Mouse (Mus musculus) retina, postnatal 1 day (tissue): ENCODE data around the gene Tnfrsf14.

Experiments used
- DNase-seq: peaks from one replicate; pipeline ENCODE4 v3.0.0-alpha.2; 2012

The Tnfrsf14 gene

DNA sequence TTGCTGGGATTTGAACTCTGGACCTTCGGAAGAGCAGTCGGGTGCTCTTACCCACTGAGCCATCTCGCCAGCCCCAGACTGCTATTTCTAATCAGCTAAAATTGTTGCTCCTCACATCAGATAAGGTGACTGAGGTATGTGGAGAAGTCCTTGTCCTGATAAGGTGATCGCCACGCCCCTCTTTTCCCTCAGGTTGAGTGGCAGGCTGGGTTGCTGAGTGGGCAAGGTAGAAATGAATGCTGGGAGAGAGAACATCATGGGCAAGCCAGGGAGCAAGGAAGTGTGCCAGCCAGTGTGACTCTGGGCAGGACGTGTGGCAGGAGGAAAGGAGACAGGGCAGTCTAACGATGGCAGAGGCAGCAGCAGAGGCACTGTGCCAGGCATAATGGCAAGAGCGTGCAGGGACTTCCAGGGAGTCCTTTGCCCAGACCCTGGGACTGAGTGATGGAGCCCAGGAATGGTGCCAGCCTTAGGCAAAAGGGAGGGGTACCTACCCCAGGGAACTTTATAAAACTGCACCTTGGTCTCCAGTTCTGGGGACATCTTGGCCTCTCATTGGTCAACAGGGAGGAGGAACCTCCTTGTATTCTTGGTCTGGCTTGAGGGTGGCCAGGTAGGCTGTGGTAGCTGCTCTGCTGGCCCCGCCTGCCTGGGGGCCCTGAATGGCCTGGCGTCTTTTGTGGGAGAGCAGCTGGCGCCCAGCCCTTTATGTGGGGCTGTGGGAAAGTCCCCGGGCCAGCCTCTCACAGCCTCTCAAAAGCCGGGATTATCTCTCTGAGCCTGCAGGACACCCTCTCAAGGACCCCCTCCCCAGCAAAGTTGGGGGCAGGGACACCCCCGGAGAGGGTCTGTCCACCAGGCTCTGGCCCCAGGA lies 19.9 kb upstream of the Tnfrsf14 start:
- peak; percentile 86 for DNase-seq

DNA sequence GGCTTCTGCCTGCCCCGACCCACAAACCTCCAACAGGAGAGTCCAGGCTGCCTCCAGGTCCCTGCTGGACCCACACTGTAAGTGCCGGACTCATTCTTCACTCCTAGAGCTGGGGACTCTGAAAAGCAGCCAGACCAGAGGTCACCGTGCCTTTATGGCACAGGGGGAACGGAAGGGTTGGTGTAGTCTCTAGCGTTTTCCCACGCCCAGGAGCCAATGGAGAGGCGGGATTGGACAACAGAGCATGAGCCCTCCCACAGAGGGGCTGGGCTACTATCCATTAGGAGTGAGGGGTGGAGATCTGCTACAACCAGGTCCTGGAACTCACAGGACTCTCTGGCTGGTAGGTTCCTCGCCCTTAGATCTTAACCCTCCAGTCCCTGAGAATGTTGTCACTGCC lies 18.0 kb upstream of the Tnfrsf14 start:
- DNase-seq, result peak; percentile 95

DNA sequence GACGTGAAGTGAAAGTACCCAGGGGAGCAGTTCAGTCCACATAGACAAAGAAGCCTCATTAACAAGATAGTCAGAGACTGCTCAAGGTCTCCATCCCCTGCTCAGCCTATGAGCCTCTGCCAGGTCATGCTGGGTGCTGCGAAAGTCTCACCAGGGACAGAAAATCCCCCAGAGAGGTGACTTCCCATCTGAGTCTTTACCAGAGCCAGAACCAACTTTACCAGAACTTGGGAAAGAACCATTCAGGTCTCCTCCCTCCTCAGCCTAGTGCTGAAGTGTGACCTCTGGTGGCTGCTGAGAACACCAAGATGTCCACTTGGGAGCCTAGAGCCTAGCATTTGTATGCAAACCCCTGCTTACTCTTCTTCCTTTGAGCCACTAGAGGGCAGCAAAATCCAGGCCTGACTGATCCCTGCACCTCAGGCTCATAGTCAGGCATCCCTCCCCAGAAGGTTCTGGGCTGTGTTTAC lies 15.8 kb upstream of the Tnfrsf14 start:
- DNase-seq, result peak; percentile 96

DNA sequence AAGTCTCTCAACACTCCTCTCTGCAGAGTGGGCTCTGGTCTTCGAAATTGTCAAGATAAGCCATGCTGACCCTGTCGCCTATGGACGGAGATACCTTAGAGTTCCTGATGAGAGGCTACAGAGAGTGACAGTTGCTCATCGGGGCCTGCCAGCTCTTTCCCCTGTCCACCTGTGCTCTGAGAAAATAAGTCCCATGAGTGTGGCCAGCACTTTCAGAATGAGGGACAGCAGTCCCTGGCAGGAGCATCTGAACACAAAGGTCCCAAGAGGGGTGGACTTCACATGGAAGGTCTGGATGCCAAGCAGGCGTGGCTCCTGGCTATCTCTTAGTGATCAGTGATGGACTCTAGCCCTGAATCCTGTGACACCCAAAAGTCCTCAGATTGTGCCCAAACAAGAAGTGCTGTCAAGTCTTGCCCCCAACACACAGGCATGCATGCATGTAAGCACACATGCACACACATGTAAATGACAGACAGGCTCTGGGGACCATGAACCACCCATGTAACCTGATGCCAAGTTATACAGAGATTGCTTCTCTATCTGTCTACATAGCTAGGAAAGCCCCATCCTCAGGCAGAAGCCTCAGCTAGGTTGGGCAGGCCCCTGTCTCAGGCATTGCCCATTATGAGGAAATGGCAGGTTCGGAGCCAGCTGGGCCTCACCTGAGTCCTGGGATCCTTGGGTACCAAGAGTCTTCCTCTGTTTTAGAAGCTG lies 15.1 kb upstream of the Tnfrsf14 start:
- DNase-seq, result no peak

DNA sequence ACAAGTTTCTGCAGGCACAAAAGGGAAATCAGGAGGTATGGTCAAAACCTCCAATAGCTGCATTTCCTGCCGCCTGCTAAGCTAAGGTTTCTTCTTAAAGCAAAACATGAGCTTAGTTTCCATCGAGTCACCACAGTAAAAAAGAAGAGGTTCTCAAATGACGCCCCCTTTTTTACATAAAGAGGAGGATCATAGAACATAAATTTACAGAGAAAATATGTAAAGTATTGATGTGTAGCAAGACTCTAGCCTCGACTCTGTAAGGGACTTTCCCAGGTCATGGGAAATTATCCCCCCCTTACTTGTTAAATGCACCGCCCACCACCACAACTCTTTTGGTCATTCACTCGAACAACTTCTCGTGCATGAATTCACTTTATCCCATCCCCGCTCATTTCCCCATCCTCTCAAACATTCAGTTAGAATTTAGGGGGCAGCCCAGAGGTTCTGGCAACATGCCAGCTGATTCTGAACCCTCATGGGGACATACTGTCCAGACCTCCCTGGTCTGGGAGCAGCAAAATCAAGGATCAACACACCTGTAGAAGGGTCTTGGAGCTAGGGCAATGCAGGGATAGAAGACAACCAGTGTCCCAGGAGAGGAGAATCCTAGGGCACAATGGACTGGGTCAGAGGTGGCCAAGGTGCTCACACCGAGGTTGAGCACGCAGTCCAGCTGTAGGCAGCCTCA lies 14.4 kb upstream of the Tnfrsf14 start:
- no peak for DNase-seq

DNA sequence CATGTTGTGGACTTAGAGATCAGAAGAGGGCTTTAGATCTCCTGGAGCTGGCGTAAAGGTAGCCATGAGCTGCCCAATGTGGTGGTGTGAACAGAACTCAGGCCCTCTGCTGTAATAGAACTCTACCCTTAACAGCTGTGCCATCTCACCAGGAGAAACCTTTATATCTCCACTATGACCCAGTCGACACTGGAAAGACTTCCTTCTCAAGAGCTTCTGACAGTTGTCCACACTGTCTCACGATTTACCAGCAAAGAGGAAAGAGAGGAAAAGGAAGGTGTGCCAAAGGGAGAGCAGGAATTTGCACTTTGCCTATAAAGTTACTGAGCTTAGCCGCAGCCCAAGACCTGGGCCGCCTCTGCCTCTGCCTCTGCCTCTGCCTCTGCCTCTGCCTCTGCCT lies 13.5 kb upstream of the Tnfrsf14 start:
- DNase-seq, result no peak

DNA sequence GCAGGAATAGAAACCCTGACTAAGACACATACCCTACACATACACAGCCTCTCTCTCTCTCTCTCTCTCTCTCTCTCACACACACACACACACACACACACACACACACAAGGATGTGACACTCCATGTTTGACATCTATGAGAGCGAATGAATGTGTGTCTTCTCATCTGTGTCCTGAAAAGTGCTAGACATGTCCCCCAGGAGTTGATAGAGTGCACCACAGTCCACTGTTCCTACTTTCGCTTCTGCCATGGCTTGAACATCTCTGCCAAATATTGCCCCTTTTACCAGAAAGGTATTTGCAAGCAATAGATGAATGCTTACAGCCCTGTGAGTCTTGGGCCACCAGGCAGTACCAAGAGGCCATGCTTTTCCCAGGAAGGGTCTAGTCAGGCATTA lies 11.8 kb upstream of the Tnfrsf14 start:
- no peak for DNase-seq

DNA sequence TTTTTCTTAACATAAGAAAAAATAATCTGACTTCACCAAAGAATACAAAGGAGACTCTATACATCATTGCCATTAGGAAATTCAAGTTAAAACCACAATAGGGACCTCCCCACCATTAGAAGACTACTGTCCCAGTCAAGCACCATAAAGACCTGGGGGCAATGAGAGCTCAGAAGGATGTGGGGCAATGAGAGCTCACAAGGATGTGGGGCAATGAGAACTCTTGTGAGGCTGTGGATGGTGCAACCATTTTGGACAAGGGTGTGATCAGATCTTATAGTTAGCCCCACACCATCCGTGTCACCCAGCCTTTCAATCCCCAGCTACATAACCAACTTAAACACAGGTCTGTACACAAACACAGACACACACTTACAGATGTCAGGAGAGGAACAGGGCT lies 9.4 kb upstream of the Tnfrsf14 start:
- no peak for DNase-seq

DNA sequence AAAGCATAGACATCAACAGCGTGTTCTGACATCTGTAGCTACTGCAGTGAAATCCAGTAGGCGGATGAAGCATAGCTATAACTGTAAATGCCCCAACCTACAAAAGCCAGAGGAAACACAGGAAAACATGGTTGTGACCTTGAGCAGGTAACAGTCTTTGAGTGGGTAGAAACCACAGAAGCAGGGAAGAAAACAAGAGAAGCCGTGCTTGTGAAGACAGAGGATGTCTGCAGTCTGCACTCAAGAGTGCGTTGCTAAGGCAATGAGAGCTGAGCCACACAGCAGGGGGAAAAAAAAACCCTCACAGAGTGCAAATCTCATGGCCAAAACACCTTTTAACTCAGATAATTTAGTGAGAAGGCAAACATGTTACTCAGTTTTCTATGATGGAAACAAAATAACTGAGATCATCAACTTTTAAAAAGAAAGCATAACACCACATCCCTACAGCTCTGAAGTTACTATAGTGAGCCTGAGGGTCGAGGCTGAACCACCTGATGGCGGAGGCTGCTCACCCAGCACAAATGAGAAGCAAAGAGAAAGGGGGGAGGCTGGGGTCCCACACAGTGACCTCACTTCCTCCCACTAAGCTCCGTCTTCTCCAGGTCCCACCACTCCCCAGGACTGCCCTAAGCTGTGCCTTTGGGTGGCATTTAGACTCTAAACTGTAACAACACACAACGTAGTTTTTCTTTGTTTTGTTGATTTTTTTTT lies 8.3 kb upstream of the Tnfrsf14 start:
- DNase-seq, result no peak

DNA sequence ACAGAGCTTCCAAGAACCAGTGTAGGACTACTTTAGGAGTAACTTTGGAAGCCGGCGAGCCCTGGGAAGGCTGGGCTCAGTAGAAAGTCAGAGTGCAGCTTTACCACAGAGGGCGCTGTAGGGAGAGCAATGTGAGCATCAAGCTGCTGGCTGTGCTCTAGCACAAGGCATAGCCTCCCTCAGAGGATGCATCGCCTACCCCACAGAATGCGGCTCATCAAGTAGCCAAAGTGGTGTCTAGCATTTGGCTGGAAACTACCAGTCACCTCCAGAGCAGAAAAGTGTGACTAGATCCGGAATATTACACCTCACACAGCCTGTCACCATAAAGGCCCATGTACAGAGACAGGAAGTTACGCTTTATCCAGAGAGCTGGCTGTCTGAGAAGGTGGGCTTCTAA lies 7.4 kb upstream of the Tnfrsf14 start:
- DNase-seq, result no peak

DNA sequence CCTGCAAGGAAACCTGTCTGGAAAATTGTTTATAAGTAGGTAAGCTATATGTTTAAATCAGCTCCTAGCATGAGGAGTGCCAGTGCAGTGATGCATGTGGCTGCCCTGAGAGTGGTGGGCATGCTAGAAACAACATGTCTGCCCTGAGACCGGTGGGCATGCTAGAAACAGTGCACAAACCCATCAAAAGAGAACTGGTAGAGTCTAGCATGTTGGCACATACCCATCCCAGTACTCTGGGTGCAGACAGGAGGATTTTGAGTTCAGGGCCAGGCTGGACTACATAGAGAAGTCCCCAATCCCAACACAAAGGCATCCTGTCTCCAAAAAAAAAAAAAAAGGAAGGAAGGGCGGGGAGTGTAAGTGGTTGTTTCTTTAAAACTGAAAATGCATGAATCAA lies 6.4 kb upstream of the Tnfrsf14 start:
- DNase-seq, result no peak

DNA sequence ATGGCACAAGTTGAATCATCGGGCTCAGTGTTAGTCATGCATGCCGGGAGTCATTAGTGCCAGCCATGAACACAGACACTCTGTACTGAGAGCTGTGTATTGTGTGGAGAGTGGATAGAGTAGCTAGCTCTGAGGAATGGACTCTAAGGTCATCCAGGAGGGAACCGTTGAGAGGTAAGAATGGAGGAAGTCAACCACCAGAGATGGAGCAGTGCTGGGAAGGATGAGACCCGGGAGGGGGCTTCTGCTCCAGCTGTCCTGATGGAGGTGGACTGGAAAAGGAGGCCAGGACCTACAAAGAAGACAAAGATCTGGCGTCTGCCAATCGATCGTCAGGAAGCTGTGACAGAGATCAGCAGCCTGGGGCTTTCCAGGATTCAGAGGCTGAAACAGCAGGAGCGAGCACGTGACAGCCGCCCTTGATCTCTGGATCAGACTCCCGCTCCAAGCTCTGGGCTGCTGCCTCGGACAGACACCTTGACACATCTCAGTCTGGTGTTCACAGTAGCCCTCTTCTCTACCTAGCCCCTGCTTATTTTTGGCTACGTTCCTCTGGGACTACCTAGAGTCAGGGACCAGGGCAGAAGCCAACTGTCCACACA lies 5.0 kb upstream of the Tnfrsf14 start:
- DNase-seq, result peak; percentile 74

DNA sequence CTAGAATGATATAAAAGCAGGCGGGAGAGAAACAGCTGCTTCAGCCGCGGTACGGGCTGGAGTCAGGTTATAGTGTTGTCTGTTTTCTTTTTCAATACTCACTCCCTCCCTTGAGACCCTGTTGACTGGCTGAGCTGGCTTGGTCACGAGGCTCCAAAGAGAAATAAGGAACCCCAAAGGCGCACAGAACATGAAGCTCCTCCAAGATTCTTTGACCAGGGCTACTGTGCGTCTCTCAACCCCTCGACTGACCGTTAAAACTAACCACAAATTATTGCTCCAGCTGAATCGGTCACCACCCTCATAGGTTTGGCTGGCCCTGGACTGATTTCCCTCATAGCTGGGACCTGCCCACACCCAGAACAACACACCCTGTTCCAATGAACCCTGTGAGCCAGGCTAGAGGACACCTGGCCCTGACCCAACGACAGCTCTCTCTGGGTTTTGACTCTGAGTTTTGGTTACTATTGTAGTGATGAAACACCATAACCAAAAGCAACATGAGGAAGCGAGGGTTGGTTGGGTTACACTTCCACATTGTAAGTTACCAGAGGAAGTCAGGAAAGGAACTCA lies 811 bp upstream of the Tnfrsf14 start:
- DNase-seq, result no peak

DNA sequence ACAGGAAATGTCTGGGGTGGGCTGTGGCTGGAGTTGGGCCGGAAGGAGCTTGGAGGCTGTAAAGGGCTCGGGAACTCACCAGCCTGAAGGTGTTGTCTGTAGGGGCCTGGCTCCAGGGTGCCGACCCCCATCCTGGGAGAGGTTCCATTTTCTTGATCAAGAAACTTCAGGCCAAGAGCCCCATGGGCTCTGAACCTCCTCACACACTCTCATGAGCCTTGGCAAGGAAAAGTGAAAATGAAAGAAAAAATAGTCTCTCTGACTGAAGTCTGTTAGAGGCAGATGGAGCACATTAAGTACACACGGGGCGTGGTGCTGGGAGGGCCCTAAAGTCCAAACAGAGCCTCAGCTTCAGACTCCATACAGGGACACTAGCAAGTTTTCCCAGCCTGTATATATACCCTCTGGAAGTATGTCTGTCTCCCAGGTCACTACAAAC lies 445 bp downstream of the Tnfrsf14 start:
- DNase-seq, result no peak

DNA sequence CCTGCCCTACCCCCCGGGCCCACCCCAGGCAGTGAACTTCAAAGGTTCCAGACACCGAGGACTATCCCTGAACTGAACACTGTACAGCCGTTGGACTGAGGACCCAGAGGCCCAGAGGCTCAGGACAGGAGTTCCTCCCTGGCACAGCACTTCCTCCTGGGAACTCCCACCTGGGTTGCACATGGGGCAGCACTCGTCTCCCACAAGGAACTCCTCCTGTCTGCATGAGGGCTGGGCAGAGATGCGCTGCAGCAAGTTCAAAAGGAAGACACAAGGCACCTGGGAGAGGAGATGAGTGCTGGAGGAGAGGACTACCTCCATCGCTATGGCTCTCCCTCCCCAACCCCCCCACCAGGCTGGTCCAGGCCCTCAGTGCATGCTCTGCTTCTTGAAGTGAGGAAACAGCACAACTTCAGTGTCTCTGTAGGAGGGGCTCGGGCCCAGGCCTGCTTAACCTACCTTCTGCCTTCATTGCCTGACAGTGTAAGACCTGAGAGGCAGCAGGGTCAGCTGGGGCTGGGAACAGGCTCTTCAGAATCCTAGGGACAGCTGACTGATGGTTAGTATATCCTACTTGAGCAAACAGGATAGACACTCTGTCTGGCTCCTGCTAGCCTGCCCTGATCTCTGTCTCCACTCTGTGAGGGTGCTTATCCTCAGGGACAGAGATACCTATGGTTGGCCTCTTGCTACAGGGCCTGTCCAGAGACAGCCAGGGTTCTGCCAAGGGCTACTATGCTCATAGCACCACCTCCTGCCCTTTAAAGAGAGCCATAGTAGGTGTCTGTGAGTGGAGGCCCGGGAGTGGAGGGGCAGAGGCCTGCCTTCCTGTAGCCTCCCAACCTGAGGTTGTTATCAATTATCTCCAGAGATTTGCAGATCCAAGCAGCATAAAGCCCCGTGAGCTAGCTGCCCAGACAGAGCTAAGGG lies 1.1 kb downstream of the Tnfrsf14 start:
- no peak for DNase-seq

DNA sequence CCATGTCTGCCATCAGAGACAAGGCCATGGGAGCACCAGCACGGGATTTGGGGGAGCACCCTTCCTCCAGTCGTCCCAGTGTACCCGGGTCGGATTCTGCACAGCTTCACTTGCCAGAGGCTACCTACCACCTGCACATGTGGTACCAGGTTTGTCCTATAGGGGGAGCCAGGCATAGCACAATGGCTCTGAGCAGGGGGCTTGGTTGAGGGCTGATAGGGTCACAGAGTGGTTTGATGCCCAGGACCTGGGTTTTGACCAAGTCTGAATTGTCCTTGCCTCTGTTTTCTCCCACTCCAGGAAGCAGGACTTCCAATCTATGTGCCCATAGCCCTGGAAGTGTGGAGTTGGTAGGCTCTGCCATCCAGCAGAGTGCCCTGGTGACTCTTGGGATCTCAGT lies 3.0 kb downstream of the Tnfrsf14 start:
- no peak for DNase-seq

DNA sequence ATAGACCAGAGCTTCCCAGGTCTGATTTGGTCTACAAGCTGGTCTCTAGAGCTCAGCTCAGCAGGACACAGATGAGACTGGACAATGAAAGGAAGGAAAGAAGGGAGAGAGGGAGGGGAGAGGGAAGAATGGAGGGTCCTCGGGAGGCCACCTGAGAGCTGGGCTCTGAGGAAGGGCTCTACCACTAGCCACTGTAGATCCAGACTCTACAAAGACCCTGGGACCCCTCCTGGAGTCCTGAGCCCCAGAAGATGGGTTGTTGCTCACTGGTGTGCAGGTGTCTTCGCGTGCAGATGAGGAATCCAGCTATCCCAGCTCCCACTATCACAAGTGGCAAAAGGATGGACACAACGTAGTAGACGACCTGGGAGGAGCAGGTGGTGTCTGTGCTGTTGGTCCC lies 5.4 kb downstream of the Tnfrsf14 start:
- DNase-seq, result no peak

DNA sequence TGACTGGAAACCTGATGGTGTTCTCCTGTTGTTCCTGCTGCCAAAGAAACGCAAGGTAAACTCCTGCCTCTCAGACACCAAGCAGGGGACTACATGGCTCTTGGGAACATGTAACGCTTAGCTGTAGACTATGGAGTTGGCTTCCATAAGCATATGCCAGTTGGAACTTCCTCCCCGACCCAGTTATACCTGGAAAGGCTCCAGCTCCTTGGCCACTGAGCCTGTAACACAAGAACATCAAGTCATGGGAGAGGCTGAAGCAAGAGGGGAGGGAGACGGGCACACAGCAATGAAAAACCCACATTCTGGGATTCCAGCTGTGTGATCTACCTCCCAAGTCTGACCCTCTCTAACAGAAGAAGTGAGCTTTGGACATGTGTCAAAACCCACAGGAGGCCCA lies 6.1 kb downstream of the Tnfrsf14 start:
- DNase-seq, result no peak

DNA sequence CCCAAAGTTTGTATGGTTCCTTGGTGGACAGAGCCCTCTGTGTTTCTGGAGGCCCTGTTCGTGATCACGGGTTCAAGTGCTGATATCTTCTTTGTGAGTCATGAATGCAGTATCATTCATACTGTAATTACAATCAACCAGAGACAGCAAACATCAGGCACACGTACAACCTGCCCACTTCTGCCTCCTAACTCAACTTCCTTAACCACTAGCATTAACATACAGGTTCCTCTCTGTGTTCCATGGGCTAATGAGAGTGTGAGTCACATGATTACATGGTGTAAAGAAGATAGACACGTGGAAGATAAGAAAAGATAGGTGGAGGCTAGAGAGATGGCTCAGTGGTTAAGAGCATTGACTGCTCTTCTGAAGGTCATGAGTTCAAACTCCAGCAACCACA lies 11.7 kb downstream of the Tnfrsf14 start:
- DNase-seq, result no peak

DNA sequence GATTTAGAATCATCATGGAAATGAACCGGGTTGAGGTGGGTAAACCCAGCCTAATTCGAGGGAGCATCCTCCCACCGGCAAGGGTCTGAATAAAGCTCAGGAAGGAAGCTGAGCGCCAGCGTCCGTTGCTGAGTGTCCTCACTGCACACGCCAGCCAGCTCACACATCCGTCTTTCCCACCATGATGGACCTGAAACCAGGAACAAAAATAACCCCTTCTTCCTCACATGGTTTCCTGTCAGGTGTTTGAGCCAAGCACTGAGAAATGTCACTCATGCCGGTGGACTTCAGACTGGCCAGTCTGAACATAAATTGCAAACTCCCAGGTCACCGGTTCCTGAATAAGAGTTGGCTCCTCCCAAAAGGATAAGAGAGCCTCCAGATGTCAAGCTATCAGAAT lies 13.1 kb downstream of the Tnfrsf14 start:
- DNase-seq, result no peak

DNA sequence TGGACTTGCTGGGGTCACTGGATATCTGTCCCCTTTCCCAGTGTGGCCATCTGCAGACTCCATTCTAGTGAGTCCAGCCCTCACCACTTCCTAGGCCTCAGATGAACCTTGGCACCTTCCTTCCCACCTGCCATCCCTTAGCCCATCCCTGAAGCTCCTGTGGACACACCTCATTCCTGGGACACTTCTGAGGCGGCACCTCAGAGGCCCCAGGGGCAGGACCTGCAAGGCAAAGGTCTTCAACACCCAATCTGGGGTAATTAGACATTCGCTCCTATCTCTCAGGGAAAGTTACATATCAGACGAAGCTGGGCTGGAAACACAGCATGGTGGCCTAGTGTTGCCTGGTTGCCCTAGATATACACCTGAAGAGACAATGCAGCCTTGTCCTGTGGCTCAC lies 13.7 kb downstream of the Tnfrsf14 start:
- DNase-seq, result no peak
